9 mouse cellular contexts compared by ENCODE assay signal in the genomic region with DNA sequence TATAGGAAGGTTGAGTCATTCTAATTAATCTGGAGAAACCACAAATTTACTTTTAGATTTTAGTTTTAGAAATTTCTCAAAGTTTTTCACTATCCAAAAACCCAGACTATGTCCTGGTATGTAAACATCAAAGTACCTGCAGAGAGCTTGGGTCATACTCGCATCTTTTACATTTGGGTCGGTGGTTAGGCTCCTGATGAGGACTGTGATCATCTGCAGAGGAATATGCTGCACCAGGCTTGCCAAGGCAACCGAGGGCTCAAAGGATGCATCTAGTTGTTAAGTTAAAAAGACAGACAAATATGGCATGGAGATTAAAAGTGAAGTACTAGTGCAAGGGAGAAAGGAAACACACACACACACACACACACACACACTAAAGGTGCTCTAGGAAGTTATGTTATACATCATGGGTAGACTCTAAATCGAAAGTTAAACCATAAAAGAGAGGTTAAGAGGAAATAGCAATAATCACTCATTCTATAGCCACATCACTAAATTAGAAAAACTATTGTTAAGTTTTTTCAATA. TPM values are rescaled to one million over a fixed set of nuclear protein-coding genes. Genes with fewer than 3 reads are reported as not detected.
DNase-seq lines count a peak whose midpoint lies in the region; ATAC-seq lines count a peak whose summit lies in the region.
"Had no signal": no experiment of that assay in that cellular context is flagged by ENCODE, and none has a peak within 500 bp of the region (broad histone marks: within the 10 kb centered on the region; RNA-seq: fewer than 3 reads in every experiment).

No protein-coding gene starts in this region.

- no peak overlapping the region for H3K9ac ChIP-seq in limb, embryonic 15.5 days
- no peak overlapping the region for H3K9ac ChIP-seq in stomach, embryonic 16.5 days (ENCODE audit: low read length)

- intact Hi-C loops in heart, postnatal 36 days (cut with DNase I): loop anchor here (10.0 kb wide), 1 partner anchor 1317 kb away; no protein-coding TSS in a partner anchor

- WGBS in heart, embryonic 10.5 days: 76% methylated on average over 4 of the region's 4 CpGs
- WGBS in limb, embryonic 15.5 days: 70% methylated on average over 4 of the region's 4 CpGs
- WGBS in stomach, embryonic 16.5 days: 68% methylated on average over 4 of the region's 4 CpGs

- H3K4me1 ChIP-seq in heart, embryonic 10.5 days: peaks cover 27% of the 10 kb centered on the region
- H3K4me1 ChIP-seq in limb, embryonic 15.5 days: peaks cover 22% of the 10 kb centered on the region
- H3K4me1 ChIP-seq in stomach, embryonic 16.5 days (ENCODE audit: control insufficient read depth, insufficient read depth, low read length): peaks cover 8% of the 10 kb centered on the region

- peak overlapping the region; percentile 92 for H3K4me3 ChIP-seq in heart, embryonic 10.5 days
- no peak overlapping the region for H3K4me3 ChIP-seq in limb, embryonic 15.5 days
- H3K4me3 ChIP-seq in stomach, embryonic 16.5 days (replicated peaks; ENCODE audit: low read length): peak overlapping the region; percentile 24

- H3K4me2 ChIP-seq in limb, embryonic 15.5 days: 0 out of 2 replicates have a peak overlapping the region, but pooled peaks have one; percentile 24
- H3K4me2 ChIP-seq in stomach, embryonic 16.5 days (ENCODE audit: low read depth, low read length): peak overlapping the region; percentile 95

- no peak overlapping the region for H3K27ac ChIP-seq in heart, embryonic 10.5 days
- no peak overlapping the region for H3K27ac ChIP-seq in limb, embryonic 15.5 days
- no peak overlapping the region for H3K27ac ChIP-seq in stomach, embryonic 16.5 days (ENCODE audit: low read length)

- H3K9me3 ChIP-seq in heart, embryonic 10.5 days: no peaks in the 10 kb centered on the region
- H3K9me3 ChIP-seq in limb, embryonic 15.5 days: no peaks in the 10 kb centered on the region
- no peaks in the 10 kb centered on the region for H3K9me3 ChIP-seq in stomach, embryonic 16.5 days (replicated peaks; ENCODE audit: control insufficient read depth, low read length)

- ATAC-seq in limb, embryonic 15.5 days (ENCODE audit: insufficient number of reproducible peaks, low FRiP score, low TSS enrichment, low read depth): no peak
- ATAC-seq in stomach, embryonic 16.5 days (ENCODE audit: insufficient read depth, low FRiP score): no peak

- no peaks in the 10 kb centered on the region for H3K27me3 ChIP-seq in heart, embryonic 10.5 days (ENCODE audit: insufficient read depth, poor library complexity, severe bottlenecking)
- H3K27me3 ChIP-seq in limb, embryonic 15.5 days: no peaks in the 10 kb centered on the region
- H3K27me3 ChIP-seq in stomach, embryonic 16.5 days (ENCODE audit: control insufficient read depth, insufficient read depth, low read length): no peaks in the 10 kb centered on the region

- H3K36me3 ChIP-seq in heart, embryonic 10.5 days: peaks cover 25% of the 10 kb centered on the region
- peaks cover 24% of the 10 kb centered on the region for H3K36me3 ChIP-seq in limb, embryonic 15.5 days
- peaks cover 2% of the 10 kb centered on the region; the same call in 1 of the 2 replicates for H3K36me3 ChIP-seq in stomach, embryonic 16.5 days (ENCODE audit: control insufficient read depth, insufficient read depth, low read length)

- DNase-seq in heart, embryonic 10.5 days (ENCODE audit: low spot score): no peak
- no peak for DNase-seq in heart, postnatal 36 days
- peak; percentile 7 for DNase-seq in thymus, postnatal 25 days
- no peak for DNase-seq in thymus, postnatal 10 days (ENCODE audit: low spot score in 2 of 2)
- DNase-seq in ovary, postnatal 10 days (ENCODE audit: low spot score): no peak
- DNase-seq in spleen, adult 12 weeks (ENCODE audit: low spot score): no peak
- DNase-seq: retina, postnatal 1 day had no signal

RNA-seq across cellular contexts. Expression of a gene that starts 2.6 kb away (rescaled TPM):
- 19.5 and 21.7 TPM in 2 replicates for polyA plus RNA-seq in heart, embryonic 10.5 days (2016; fragmentation: Nextera tagmentation; extraction: Ambion mirVana)
- 10 to 100 TPM; 17.4 to 20.8 TPM for total RNA-seq in heart, postnatal 36 days (2021)
- polyA plus RNA-seq in limb, embryonic 15.5 days (2015; fragmentation: Nextera tagmentation; extraction: Ambion mirVana): 16.6 and 16.9 TPM in 2 replicates
- 14.2 and 16.5 TPM in 2 replicates for polyA plus RNA-seq in stomach, embryonic 16.5 days (2015; fragmentation: Nextera tagmentation; extraction: Ambion mirVana)
